Mouse (Mus musculus): ENCODE results near the gene Ttc13.

GRCm38 (mm10) chr8:124681077-124681791 lies 40.5 kb downstream of the Ttc13 start:
- TF ChIP-seq CTCF (IDR thresholded peaks at IDR 0.05; ENCODE audit: extremely low read depth, insufficient read length, insufficient replicate concordance, low read depth, low read length) (no peak), POLR2A (IDR thresholded peaks at IDR 0.05; ENCODE audit: low read depth, low read length) (no peak)

Data from small intestine, adult 2 months (tissue).